Mouse (Mus musculus): ENCODE measurements around the gene Tnfrsf25.

GRCm38 (mm10) chr4:152088556-152089120, 27.1 kb upstream of the Tnfrsf25 start:
- no peak for TF ChIP-seq CTCF (IDR thresholded peaks at IDR 0.05; ENCODE audit: borderline replicate concordance, insufficient read depth, low read depth, low read length)
- no peak for TF ChIP-seq POLR2A (IDR thresholded peaks at IDR 0.05; ENCODE audit: borderline replicate concordance, insufficient read depth, low read length)

All from cerebellum, adult 2 months (tissue).